Mouse (Mus musculus) stomach, embryonic 16.5 days (tissue): ENCODE data around the gene Acot7. TPM values are rescaled to one million over a fixed set of nuclear protein-coding genes. Genes with fewer than 3 reads are reported as not detected.

Experiments
- ATAC-seq: fragments of 200-750 bp; cut with Nextera tagmentation; 2 replicates; pipeline ENCODE4 v1.8.0; 2017; ENCODE audit warnings: moderate number of reproducible peaks, moderate TSS enrichment; ENCODE audit not compliant: insufficient read depth, low FRiP score
- H3K27ac ChIP-seq: fragments of 300-500 bp; sonication (generic); 2 replicates; pipeline ENCODE4 v1.5.1; 2014; ENCODE audit warnings: low read length
- H3K27me3 ChIP-seq: fragments of 300-500 bp; sonication (generic); 2 replicates; pipeline ENCODE4 v1.6.1; 2014; ENCODE audit warnings: low read length, control low read depth, mixed read lengths; ENCODE audit not compliant: control insufficient read depth, insufficient read depth
- H3K36me3 ChIP-seq: fragments of 300-500 bp; sonication (generic); 2 replicates; pipeline ENCODE4 v1.6.1; 2014; ENCODE audit warnings: low read length; ENCODE audit not compliant: control insufficient read depth, insufficient read depth
- H3K4me1 ChIP-seq: fragments of 300-500 bp; sonication (generic); 2 replicates; pipeline ENCODE4 v1.6.1; 2014; ENCODE audit warnings: low read length, control low read depth, mixed read lengths; ENCODE audit not compliant: control insufficient read depth, insufficient read depth
- H3K4me2 ChIP-seq: fragments of 300-500 bp; sonication (generic); 2 replicates; pipeline ENCODE4 v1.6.1; 2014; ENCODE audit warnings: low read depth, low read length, mixed read lengths
- H3K4me3 ChIP-seq: fragments of 300-500 bp; sonication (generic); replicated peaks from 2 replicates; pipeline ENCODE4 v1.5.1; 2014; ENCODE audit warnings: mild to moderate bottlenecking, low read length
- H3K9ac ChIP-seq: fragments of 300-500 bp; sonication (generic); 2 replicates; pipeline ENCODE4 v1.6.1; 2014; ENCODE audit warnings: low read length
- H3K9me3 ChIP-seq: fragments of 300-500 bp; sonication (generic); replicated peaks from 2 replicates; pipeline ENCODE4 v1.6.1; 2016; ENCODE audit warnings: low read length, control low read depth; ENCODE audit not compliant: control insufficient read depth
- WGBS: fragments of 180-500 bp; shearing (Covaris S2); extraction: QIAGEN DNeasy Blood & Tissue Kit; methylation state at CpG from one replicate; pipeline ENCODE4 v1.1.7; 2014; 5-methylcytosine and 5-hydroxymethylcytosine counted together
- polyA plus RNA-seq: library from polyadenylated mRNA; unstranded; fragments of >200 nt; fragmentation: Nextera tagmentation; extraction: Ambion mirVana; gene quantifications from 2 replicates; pipeline ENCODE4 v1.2.1, GENCODE M21; 2015

Acot7 gene
- polyA plus RNA-seq: 57.3 and 60.4 TPM in 2 replicates

GRCm38 (mm10) chr4:152177537-152178343 is at the start of gene Acot7:
Gene Acot7 (plus strand): TSS chr4:152178134.
- H3K27ac ChIP-seq: peak within 1 kb of the TSS; percentile 71
- ATAC-seq: peak; percentile 97
- H3K4me2 ChIP-seq: peak within 1 kb of the TSS; percentile 98
- peaks cover 15% of the 10 kb centered on the region; the same call in 1 of the 2 replicates for H3K27me3 ChIP-seq
- H3K4me1 ChIP-seq: peaks cover 17% of the 10 kb centered on the region
- H3K9me3 ChIP-seq: no peaks in the 10 kb centered on the region
- peak within 1 kb of the TSS; percentile 90 for H3K9ac ChIP-seq
- H3K4me3 ChIP-seq: peak within 1 kb of the TSS; percentile 69
- WGBS: under 1% methylated on average over 107 of the region's 108 CpGs
- H3K36me3 ChIP-seq: no peaks in the 10 kb centered on the region

- H3K4me1 ChIP-seq: peaks cover 37% of the 10 kb centered on the region
- no peak for ATAC-seq
- H3K4me3 ChIP-seq: no peak overlapping the region
- H3K9ac ChIP-seq: no peak overlapping the region
- no peak overlapping the region for H3K27ac ChIP-seq
- H3K27me3 ChIP-seq: peaks cover 100% of the 10 kb centered on the region
- WGBS: 60% methylated on average over 5 of the region's 5 CpGs
- no peaks in the 10 kb centered on the region for H3K36me3 ChIP-seq
- H3K4me2 ChIP-seq: no peak overlapping the region
- H3K9me3 ChIP-seq: no peaks in the 10 kb centered on the region
Observed at GRCm38 (mm10) chr4:152128784-152129183, 49.1 kb upstream of the Acot7 start.

DNA sequence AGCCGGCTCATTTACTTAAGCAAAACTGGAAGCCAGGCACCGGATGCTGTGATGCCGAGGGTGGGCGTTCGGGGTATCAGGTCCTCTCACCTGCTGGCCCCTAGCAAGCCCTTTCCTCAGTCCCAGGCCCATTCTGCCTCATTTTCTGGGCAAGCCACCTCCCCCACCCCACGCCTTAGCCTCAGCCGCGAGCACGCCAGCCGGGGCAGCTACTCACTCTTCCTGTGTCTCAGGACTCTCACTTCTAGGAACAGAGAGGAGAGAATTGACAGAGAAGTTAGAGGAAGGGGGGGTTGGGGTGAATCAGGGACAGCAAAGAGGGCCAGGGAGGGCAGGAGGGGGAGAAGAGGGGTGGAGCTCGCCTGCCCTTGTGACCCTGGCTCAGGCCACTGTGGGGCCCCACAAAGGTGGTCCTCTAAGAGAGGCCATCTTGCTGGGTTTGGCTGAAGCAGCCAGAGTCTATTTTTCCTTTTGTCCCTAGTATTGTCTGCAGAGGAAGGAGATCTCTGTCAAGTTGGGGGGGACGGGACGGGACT is 48.5 kb upstream of the Acot7 start:
- H3K4me1 ChIP-seq: peaks cover 37% of the 10 kb centered on the region
- H3K27ac ChIP-seq: no peak overlapping the region
- H3K4me3 ChIP-seq: no peak overlapping the region
- H3K9ac ChIP-seq: no peak overlapping the region
- H3K4me2 ChIP-seq: 0 out of 2 replicates have a peak overlapping the region, but pooled peaks have one; percentile 7
- ATAC-seq: no peak
- no peaks in the 10 kb centered on the region for H3K36me3 ChIP-seq
- H3K9me3 ChIP-seq: no peaks in the 10 kb centered on the region
- WGBS: 46% methylated on average over 13 of the region's 13 CpGs
- peaks cover 97% of the 10 kb centered on the region for H3K27me3 ChIP-seq

DNA sequence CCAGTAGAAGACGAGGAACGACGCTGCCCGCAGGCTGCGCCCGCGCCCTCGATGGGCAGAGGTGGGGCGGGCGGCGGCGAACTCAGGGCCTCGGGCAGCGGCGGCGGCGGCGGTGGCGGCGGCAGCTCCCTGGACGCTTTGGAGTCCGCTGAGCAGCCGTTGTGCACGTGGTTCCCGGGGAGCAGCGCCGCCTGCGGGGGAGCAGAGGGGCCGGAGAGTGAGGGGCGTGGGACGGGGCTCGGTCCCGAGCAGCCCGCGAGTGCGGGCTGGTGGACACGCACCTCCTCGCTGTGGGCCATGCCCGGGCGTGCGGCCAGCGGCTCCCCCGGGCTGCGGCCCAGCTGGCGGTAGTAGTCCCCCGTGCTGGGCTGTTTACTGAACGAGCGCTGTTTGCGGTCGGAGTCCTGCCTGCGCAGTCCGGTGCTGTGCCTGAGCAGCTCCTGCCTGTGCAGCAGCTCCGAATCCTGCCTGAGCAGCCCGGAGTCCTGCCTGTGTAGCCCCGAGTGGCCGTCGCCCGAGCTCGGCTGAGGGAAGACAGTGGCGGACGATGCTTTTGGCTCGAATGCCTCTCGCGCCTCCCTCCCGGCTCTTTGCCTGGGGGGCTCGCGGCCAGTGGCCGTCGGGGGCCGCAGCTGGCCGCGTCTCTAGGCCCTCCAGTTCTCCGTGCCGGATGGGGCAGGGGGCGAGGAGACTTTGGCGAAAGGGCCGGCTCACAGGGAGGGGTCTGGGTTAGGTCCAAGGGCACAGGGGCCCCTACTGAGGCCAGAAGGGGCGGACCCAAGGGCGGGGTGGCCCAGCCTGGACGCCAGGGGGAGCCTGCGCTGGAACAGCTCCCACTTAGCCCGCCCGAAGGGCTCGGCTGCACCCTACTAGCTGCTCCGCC is 46.9 kb upstream of the Acot7 start:
- Histone ChIP-seq H3K36me3 (no peaks in the 10 kb centered on the region), H3K9me3 (no peaks in the 10 kb centered on the region), H3K4me2 (peak overlapping the region; percentile 63), H3K27ac (peak overlapping the region; percentile 41; the same call in 1 of the 2 replicates), H3K4me1 (peaks cover 30% of the 10 kb centered on the region), H3K4me3 (peak overlapping the region; percentile 43), H3K27me3 (peaks cover 81% of the 10 kb centered on the region), H3K9ac (peak overlapping the region; percentile 70)
- peak; percentile 69; the same call in 1 of the 2 replicates for ATAC-seq
- under 1% methylated on average over 84 of the region's 85 CpGs for WGBS

DNA sequence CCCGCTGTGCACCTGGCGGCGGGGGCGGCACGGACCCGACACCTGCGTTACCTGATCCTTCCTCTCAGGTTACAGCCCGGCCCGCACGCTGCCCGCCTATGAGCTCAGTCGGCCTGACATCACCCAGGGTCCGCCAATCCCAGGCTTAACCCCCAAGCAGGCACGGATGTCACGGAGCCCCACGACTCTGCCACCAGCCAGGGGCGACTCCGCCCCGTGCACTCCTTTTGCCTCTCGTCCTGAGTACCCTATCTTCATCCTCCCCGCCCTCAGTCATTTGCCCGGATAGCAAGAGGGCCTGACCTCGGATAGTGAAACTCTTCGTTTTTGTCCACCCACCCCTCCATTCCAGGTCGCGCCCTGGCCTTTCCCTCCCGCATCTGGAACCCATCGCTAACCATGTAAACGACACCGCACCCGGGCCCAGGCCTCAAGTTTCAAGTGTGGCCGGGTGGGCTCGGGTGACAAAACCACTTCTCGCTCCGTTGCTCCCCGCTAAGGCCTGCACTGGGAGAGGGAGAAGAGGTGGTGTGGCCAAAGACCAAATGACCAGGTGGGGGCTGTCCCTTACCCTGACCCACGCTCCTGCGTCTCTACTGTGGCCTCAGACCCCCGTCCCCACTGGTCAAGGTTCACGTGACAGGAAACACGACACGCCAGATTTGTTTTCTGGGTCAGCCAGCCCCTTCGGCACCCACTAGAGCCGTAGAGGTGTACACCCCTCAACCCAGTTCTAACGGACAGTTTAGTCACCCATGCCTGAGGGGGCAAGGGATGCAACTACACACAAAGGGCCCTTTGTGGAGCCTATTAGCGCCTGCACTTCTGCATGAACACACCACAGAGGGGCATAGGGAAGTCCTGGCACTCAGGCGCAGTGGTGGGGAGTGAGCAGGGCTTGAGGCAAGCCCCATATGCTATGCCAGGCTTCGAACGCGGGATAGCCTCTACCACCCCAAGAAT is 45.8 kb upstream of the Acot7 start:
- Histone ChIP-seq H3K4me1 (peaks cover 26% of the 10 kb centered on the region), H3K27me3 (peaks cover 70% of the 10 kb centered on the region), H3K36me3 (no peaks in the 10 kb centered on the region), H3K9ac (peak overlapping the region; percentile 70; the same call in 1 of the 2 replicates), H3K4me3 (peak overlapping the region; percentile 43), H3K27ac (no peak overlapping the region), H3K4me2 (peak overlapping the region; percentile 63), H3K9me3 (no peaks in the 10 kb centered on the region)
- peak; percentile 30; the same call in 1 of the 2 replicates for ATAC-seq
- WGBS: 7% methylated on average over 50 of the region's 50 CpGs

DNA sequence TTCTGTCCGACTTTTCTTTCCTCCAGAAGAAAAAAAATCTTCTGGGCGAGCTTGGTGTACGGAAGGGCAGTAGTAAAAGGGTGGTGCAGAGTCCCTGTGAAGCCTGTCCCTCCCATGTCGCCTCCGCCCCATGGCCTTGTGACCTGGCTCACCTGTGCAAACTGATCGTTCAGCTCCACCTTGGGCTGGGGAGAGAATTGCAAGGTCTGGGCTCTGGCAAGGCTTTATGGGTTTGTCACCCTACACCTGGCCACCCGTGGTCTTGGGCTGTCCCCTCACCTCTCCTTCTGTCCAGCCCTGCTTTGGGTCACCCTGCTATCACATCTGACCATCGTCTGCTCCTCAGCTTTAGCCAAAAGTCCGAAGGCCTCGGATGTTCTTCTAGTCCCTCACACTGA is 45.2 kb upstream of the Acot7 start:
- WGBS: 29% methylated on average over 10 of the region's 10 CpGs
- Histone ChIP-seq H3K4me2 (no peak overlapping the region), H3K9me3 (no peaks in the 10 kb centered on the region), H3K36me3 (no peaks in the 10 kb centered on the region), H3K27ac (no peak overlapping the region), H3K9ac (no peak overlapping the region), H3K4me3 (no peak overlapping the region), H3K4me1 (peaks cover 26% of the 10 kb centered on the region), H3K27me3 (peaks cover 63% of the 10 kb centered on the region)
- no peak for ATAC-seq

- peaks cover 28% of the 10 kb centered on the region for H3K4me1 ChIP-seq
- 53% methylated on average over 5 of the region's 5 CpGs for WGBS
Observed at GRCm38 (mm10) chr4:152133213-152133612, 44.7 kb upstream of the Acot7 start.

GRCm38 (mm10) chr4:152134507-152134906 is 43.4 kb upstream of the Acot7 start:
- no peak overlapping the region for H3K27ac ChIP-seq
- H3K4me2 ChIP-seq: no peak overlapping the region
- no peak overlapping the region for H3K4me3 ChIP-seq
- H3K9me3 ChIP-seq: no peaks in the 10 kb centered on the region
- H3K27me3 ChIP-seq: peaks cover 46% of the 10 kb centered on the region
- H3K36me3 ChIP-seq: no peaks in the 10 kb centered on the region
- no peak overlapping the region for H3K9ac ChIP-seq
- peaks cover 30% of the 10 kb centered on the region for H3K4me1 ChIP-seq
- ATAC-seq: no peak

More at GRCm38 (mm10) chr4:152133213-152133612, 44.7 kb upstream of the Acot7 start:
- H3K36me3 ChIP-seq: no peaks in the 10 kb centered on the region
- H3K4me3 ChIP-seq: no peak overlapping the region
- ATAC-seq: no peak
- no peak overlapping the region for H3K27ac ChIP-seq
- H3K9ac ChIP-seq: no peak overlapping the region
- no peak overlapping the region for H3K4me2 ChIP-seq
- no peaks in the 10 kb centered on the region for H3K9me3 ChIP-seq
- H3K27me3 ChIP-seq: peaks cover 59% of the 10 kb centered on the region
